Comparison of ENCODE assay signal across 33 mouse cellular contexts in genomic region chr8:81538310-81538709, GRCm38 (mm10).
DNase-seq lines count a peak whose midpoint lies in the region; ATAC-seq and TF ChIP-seq lines count a peak whose summit lies in the region.
"Had no signal": no experiment of that assay in that cellular context is flagged by ENCODE, and none has a peak within 500 bp of the region (broad histone marks: within the 10 kb centered on the region; RNA-seq: fewer than 3 reads in every experiment).

No protein-coding gene starts in this region.

- no peak overlapping the region for H3K9ac ChIP-seq in liver, embryonic 14.5 days (replicated peaks)
- no peak overlapping the region for H3K9ac ChIP-seq in liver, postnatal 0 days (replicated peaks)
- H3K9ac ChIP-seq in forebrain, embryonic 16.5 days (replicated peaks; ENCODE audit: low read depth, low read length), result no peak overlapping the region
- H3K9ac ChIP-seq: embryonic facial prominence, embryonic 13.5 days; forebrain, embryonic 13.5 days; forebrain, postnatal 0 days; heart, embryonic 12.5 days; heart, embryonic 15.5 days; hindbrain, embryonic 14.5 days had no signal

- H3K27me3 ChIP-seq in liver, embryonic 14.5 days (ENCODE audit: control insufficient read depth, insufficient read depth, low read length), result no peaks in the 10 kb centered on the region
- H3K27me3 ChIP-seq in liver, postnatal 0 days (ENCODE audit: insufficient read depth, low read length), result no peaks in the 10 kb centered on the region
- no peaks in the 10 kb centered on the region for H3K27me3 ChIP-seq in forebrain, embryonic 16.5 days (replicated peaks; ENCODE audit: control insufficient read depth, insufficient read depth, low read length)
- H3K27me3 ChIP-seq: CH12.LX; embryonic facial prominence, embryonic 13.5 days; forebrain, embryonic 13.5 days; heart, embryonic 12.5 days; heart, embryonic 15.5 days; Patski had no signal

- no peaks in the 10 kb centered on the region for H3K9me3 ChIP-seq in liver, embryonic 14.5 days (ENCODE audit: control insufficient read depth, low read length)
- no peaks in the 10 kb centered on the region for H3K9me3 ChIP-seq in liver, postnatal 0 days (ENCODE audit: low read length)
- H3K9me3 ChIP-seq in forebrain, embryonic 16.5 days (ENCODE audit: control insufficient read depth, low read length), result no peaks in the 10 kb centered on the region
- H3K9me3 ChIP-seq: embryonic facial prominence, embryonic 10.5 days; embryonic facial prominence, embryonic 13.5 days; forebrain, embryonic 13.5 days; heart, embryonic 12.5 days; heart, embryonic 15.5 days had no signal

- H3K27ac ChIP-seq in liver, embryonic 14.5 days, result no peak overlapping the region
- no peak overlapping the region for H3K27ac ChIP-seq in liver, postnatal 0 days (ENCODE audit: low read depth)
- no peak overlapping the region for H3K27ac ChIP-seq in forebrain, embryonic 16.5 days (ENCODE audit: low read length)
- H3K27ac ChIP-seq: embryonic facial prominence, embryonic 10.5 days; embryonic facial prominence, embryonic 13.5 days; forebrain, embryonic 13.5 days; gastrocnemius, adult 2 months; heart, embryonic 15.5 days; hindbrain, embryonic 14.5 days; hindbrain, postnatal 0 days had no signal

- ATAC-seq in liver, embryonic 14.5 days (ENCODE audit: insufficient read depth), result no peak
- ATAC-seq in liver, postnatal 0 days, result no peak
- no peak for ATAC-seq in forebrain, embryonic 16.5 days
- ATAC-seq: forebrain, embryonic 13.5 days; forebrain, postnatal 0 days; hindbrain, postnatal 0 days; inflammation-experienced regulatory T-cells, adult 6 months; intestine, embryonic 16.5 days; Patski had no signal

- TF ChIP-seq CTCF in liver, embryonic 14.5 days (IDR thresholded peaks at IDR 0.05; ENCODE audit: low read depth), result no peak
- TF ChIP-seq CTCF in liver, postnatal 0 days (IDR thresholded peaks at IDR 0.05; ENCODE audit: low read depth), result no peak

- 65% methylated on average over 3 of the region's 3 CpGs for WGBS in liver, embryonic 14.5 days (ENCODE audit: insufficient replicate concordance)
- WGBS in liver, postnatal 0 days (ENCODE audit: insufficient replicate concordance), result 77% methylated on average over 3 of the region's 3 CpGs
- WGBS in forebrain, embryonic 16.5 days, result 93% methylated on average over 3 of the region's 3 CpGs

- H3K4me3 ChIP-seq in liver, embryonic 14.5 days (ENCODE audit: insufficient read depth in 1 of 2, low read depth in 2 of 2, low read length in 2 of 2), result no peak overlapping the region
- no peak overlapping the region for H3K4me3 ChIP-seq in liver, postnatal 0 days (ENCODE audit: low read depth, low read length)
- no peak overlapping the region for H3K4me3 ChIP-seq in forebrain, embryonic 16.5 days (replicated peaks; ENCODE audit: low read length)
- H3K4me3 ChIP-seq: embryonic facial prominence, embryonic 10.5 days; embryonic facial prominence, embryonic 13.5 days; erythroblast, embryonic 14.5 days; forebrain, embryonic 13.5 days; gastrocnemius, adult 2 months; heart, embryonic 12.5 days; heart, embryonic 15.5 days had no signal

- H3K4me2 ChIP-seq in liver, embryonic 14.5 days (ENCODE audit: low read depth), result no peak overlapping the region
- H3K4me2 ChIP-seq in liver, postnatal 0 days (ENCODE audit: low read depth, low read length), result no peak overlapping the region
- H3K4me2 ChIP-seq in forebrain, embryonic 16.5 days (ENCODE audit: low read length), result no peak overlapping the region
- H3K4me2 ChIP-seq: embryonic facial prominence, embryonic 13.5 days; forebrain, embryonic 13.5 days; heart, embryonic 12.5 days; heart, embryonic 15.5 days; hindbrain, embryonic 14.5 days had no signal

- TF ChIP-seq EP300 in liver, embryonic 14.5 days (IDR thresholded peaks at IDR 0.05; ENCODE audit: low read depth), result no peak
- TF ChIP-seq EP300 in liver, postnatal 0 days (IDR thresholded peaks at IDR 0.05; ENCODE audit: low read depth), result no peak

- DNase-seq in liver, embryonic 14.5 days (ENCODE audit: low read depth in 3 of 3, low spot score in 3 of 3), result peak in 2 of 3 experiments; percentile 54 to 62
- DNase-seq in liver, postnatal 0 days, result no peak
- DNase-seq in c-Kit-negative CD71-positive TER-119-positive erythroid progenitor cells, embryonic 14.5 days (ENCODE audit: low read depth, low spot score), result peak; percentile 9
- peak; percentile 71 for DNase-seq in c-Kit-positive CD71-positive TER-119-positive erythroid progenitor cells, embryonic 14.5 days (ENCODE audit: low spot score)
- DNase-seq in heart, postnatal 10 days, result no peak
- DNase-seq: adrenal gland, postnatal 10 days; adrenal gland, postnatal 36 days; B cell, adult 2 months; cerebellum, adult 11 months; cerebellum, adult 2 months; cerebellum, adult 9-11 months; cerebellum, postnatal 36 days; embryo, embryonic 11 days; forebrain, postnatal 0 days; gastrocnemius, adult 2 months; gastrocnemius, postnatal 14 days; heart, adult 18-20 months; heart, postnatal 14 days; heart, postnatal 4 days; kidney, adult 18-20 months had no signal

- H3K36me3 ChIP-seq in liver, embryonic 14.5 days (replicated peaks; ENCODE audit: control insufficient read depth, insufficient read depth, low read depth), result no peaks in the 10 kb centered on the region
- no peaks in the 10 kb centered on the region for H3K36me3 ChIP-seq in liver, postnatal 0 days (replicated peaks; ENCODE audit: insufficient read depth, low read length)
- no peaks in the 10 kb centered on the region for H3K36me3 ChIP-seq in forebrain, embryonic 16.5 days (ENCODE audit: control insufficient read depth, insufficient read depth)
- H3K36me3 ChIP-seq: embryonic facial prominence, embryonic 10.5 days; embryonic facial prominence, embryonic 13.5 days; heart, embryonic 12.5 days; heart, embryonic 15.5 days had no signal

- H3K4me1 ChIP-seq in liver, embryonic 14.5 days (replicated peaks; ENCODE audit: control insufficient read depth in 2 of 2, insufficient read depth in 2 of 2, low read length in 1 of 2), result no peaks in the 10 kb centered on the region
- H3K4me1 ChIP-seq in liver, postnatal 0 days (ENCODE audit: insufficient read depth), result no peaks in the 10 kb centered on the region
- no peaks in the 10 kb centered on the region for H3K4me1 ChIP-seq in forebrain, embryonic 16.5 days (replicated peaks; ENCODE audit: control insufficient read depth, insufficient read depth, low read length)
- H3K4me1 ChIP-seq: embryonic facial prominence, embryonic 10.5 days; embryonic facial prominence, embryonic 13.5 days; forebrain, embryonic 13.5 days; heart, embryonic 12.5 days; heart, embryonic 15.5 days had no signal

- intact Hi-C loops in heart, postnatal 10 days (cut with DNase I), result no loop called here

Comparison
In these comparisons a context has a peak if more than half of its experiments do, and no peak if none do; other contexts are left out.
1. DNase-seq: peak in liver, embryonic 14.5 days (2 of 3), c-Kit-negative CD71-positive TER-119-positive erythroid progenitor cells, embryonic 14.5 days (single experiment) and c-Kit-positive CD71-positive TER-119-positive erythroid progenitor cells, embryonic 14.5 days (single experiment); none in liver, postnatal 0 days (single experiment) and heart, postnatal 10 days (0 of 2).